Mouse (Mus musculus) E14TG2a.4 (cell line): ENCODE results near the gene Gprin1.

Experiments
- H3K27me3 ChIP-seq: 2 replicates; pipeline ENCODE4 v1.6.1; 2014; ENCODE audit warnings: low read length, control low read depth; ENCODE audit not compliant: insufficient read depth
- H3K36me3 ChIP-seq: 2 replicates; pipeline ENCODE4 v1.6.1; 2014; ENCODE audit warnings: low read length, control low read depth; ENCODE audit not compliant: insufficient read depth
- H3K4me1 ChIP-seq: replicated peaks from 2 replicates; pipeline ENCODE4 v1.6.1; 2014; ENCODE audit warnings: low read depth, low read length, control low read depth
- H3K4me3 ChIP-seq: replicated peaks from 2 replicates; pipeline ENCODE4 v1.5.1; 2014; ENCODE audit warnings: mild to moderate bottlenecking, low read length
- H3K9me3 ChIP-seq: 2 replicates; pipeline ENCODE4 v1.6.1; 2014; ENCODE audit warnings: low read length, control low read depth
- CTCF ChIP-seq: conservative IDR thresholded peaks from 2 replicates; pipeline ENCODE4 v1.5.1; 2014; ENCODE audit warnings: low read length
- NANOG ChIP-seq: IDR thresholded peaks from 2 replicates; pipeline ENCODE4 v1.6.1; 2014; ENCODE audit warnings: borderline replicate concordance, low read length, mixed read lengths
- POU5F1 ChIP-seq: IDR thresholded peaks from 2 replicates; pipeline ENCODE4 v1.6.1; 2014; ENCODE audit warnings: low read length, borderline replicate concordance

Gprin1 gene

DNA sequence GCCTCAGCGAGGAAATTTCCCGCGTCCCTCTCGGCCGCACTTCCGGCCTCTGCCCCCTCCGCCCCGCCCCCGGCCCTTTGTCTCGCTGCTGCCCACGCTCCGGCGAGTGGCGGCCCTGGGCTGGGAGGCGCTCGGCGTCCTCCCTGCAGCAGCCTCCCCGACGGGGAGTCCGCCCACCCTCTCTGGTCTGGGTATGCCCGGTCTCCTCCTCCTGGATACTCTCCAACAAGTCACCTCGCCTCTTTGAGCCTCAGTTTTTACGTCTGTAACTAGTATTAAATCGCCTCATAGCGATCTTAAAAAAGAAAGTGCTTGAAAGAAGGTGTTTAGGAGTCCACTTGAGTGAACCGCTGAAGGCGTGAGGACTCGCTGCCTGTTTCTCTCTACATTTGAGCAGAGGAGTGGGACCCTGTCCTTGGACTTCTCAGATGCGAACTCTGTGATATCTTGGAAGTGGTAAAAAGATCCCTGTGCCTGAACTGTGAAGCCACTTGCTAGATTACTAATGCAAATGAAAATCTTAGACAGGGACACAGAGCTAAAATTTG, at the start of gene Gprin1:
TSS of gene Gprin1 (minus strand) at position 11 of the 548 bp plus-strand sequence.
- TF ChIP-seq CTCF (no peak), POU5F1 (no peak), NANOG (no peak)
- Histone ChIP-seq H3K4me3 (peak within 1 kb of the TSS; percentile 87), H3K4me1 (peaks cover 13% of the 10 kb centered on the region), H3K27me3 (peaks cover 85% of the 10 kb centered on the region), H3K36me3 (no peaks in the 10 kb centered on the region), H3K9me3 (no peaks in the 10 kb centered on the region)

DNA sequence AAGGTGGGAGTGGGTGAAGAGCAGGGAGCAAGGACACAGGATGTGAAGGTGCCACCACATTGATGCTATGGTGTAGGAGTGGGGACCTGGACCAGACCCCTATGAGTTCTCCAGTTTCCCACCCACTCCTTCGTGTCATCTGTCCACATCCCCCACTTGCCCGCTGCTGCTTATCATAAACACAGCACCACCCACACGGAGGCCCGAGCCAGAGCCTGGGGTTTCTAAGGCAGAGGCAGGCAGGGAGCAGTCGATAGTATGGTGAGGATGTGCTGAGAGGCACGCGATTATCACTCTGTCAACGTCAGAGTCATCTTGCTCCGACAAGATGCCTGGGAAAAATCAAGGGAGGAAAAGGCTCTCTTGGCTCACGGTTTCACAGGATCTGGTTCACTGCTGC, 49.1 kb upstream of the Gprin1 start:
- Histone ChIP-seq H3K9me3 (no peaks in the 10 kb centered on the region), H3K27me3 (peaks cover 26% of the 10 kb centered on the region; the same call in 1 of the 2 replicates), H3K36me3 (peaks cover 10% of the 10 kb centered on the region), H3K4me1 (peaks cover 30% of the 10 kb centered on the region), H3K4me3 (no peak overlapping the region)
- TF ChIP-seq POU5F1: no peak

DNA sequence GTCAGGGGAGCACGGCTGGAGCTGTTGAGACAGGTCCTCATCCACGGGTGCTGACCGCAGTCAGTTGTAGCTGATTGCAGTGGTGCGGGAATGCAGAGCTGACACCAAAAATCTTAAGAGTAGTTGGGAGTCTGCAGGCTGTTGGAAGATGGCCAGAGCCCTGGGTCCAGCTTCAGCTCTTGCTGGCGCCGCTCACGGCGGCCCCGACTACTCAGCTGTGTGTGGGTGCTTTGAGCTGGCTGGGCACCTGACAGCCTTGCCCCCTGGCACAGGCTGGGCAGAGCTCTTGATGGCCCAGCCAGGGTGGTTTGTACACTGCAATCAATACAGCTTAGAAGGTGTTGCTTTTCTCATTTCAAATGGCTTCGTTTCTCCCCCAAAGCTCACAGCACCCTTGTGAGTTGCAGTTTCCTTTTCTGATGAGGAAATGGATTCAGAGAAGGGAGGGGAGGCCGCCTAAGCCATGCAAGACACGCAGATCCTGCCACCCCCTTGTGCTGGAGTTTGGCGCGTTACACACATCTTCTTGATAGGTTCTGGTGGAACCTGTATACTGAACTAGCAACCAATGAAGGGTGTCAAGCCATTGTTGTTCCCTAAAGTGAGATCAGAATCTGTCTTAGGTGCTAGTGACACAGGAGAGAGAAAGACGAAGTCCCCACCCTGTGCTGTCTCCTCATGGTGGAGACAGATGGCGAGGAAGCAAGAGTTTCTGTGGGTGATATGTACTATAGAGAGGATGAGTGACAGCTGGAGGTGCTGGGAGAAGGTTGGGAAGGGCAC, 48.4 kb upstream of the Gprin1 start:
- Histone ChIP-seq H3K9me3 (no peaks in the 10 kb centered on the region), H3K36me3 (peaks cover 10% of the 10 kb centered on the region), H3K4me1 (peaks cover 35% of the 10 kb centered on the region), H3K27me3 (peaks cover 26% of the 10 kb centered on the region; the same call in 1 of the 2 replicates), H3K4me3 (no peak overlapping the region)
- TF ChIP-seq NANOG (no peak), CTCF (no peak), POU5F1 (no peak)

DNA sequence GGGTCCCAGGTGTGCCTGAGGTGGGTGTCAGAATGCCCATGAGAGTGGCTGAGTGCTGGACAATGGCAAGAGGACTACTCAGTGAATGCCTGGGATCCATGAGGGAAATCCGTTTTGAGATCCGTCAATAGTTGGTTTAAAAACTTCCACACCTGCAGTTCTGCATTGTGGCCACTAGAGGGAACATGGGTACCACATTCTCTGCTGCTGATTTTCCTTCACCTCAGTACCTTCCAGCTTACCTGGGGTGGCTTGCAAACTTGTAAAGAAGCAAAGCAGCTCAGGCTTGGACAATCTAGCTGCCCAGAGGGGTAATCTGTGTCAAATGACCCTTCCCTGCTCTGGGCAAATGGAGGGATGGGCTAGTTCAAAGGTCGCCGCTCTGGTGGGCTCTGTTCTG, 47.7 kb upstream of the Gprin1 start:
- peaks cover 23% of the 10 kb centered on the region; the same call in 1 of the 2 replicates for H3K27me3 ChIP-seq
- no peak overlapping the region for H3K4me3 ChIP-seq
- peak; percentile 99 for TF ChIP-seq CTCF
- TF ChIP-seq NANOG: no peak

DNA sequence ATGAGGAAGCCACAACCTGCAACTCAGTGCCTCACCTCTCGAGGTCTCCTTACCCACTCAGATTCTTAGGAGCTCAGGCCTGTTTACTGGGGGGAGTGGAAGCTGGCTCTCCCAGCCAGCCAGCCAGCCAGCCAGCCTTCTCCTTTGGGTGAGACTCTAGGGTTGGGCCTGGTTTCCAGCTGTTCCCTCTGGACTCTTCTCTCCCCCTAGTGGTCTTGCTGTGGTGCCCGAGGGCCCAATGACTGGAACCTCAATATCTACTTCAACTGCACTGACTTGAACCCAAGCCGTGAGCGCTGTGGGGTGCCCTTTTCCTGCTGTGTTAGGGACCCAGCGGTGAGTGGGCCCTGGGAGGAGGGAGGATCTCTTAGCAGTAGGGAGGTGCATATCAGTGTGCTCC, 45.2 kb upstream of the Gprin1 start:
- H3K9me3 ChIP-seq: no peaks in the 10 kb centered on the region

More for the DNA sequence above, 47.7 kb upstream of the Gprin1 start:
- peaks cover 41% of the 10 kb centered on the region for H3K4me1 ChIP-seq
- H3K9me3 ChIP-seq: no peaks in the 10 kb centered on the region
- H3K36me3 ChIP-seq: peaks cover 10% of the 10 kb centered on the region

DNA sequence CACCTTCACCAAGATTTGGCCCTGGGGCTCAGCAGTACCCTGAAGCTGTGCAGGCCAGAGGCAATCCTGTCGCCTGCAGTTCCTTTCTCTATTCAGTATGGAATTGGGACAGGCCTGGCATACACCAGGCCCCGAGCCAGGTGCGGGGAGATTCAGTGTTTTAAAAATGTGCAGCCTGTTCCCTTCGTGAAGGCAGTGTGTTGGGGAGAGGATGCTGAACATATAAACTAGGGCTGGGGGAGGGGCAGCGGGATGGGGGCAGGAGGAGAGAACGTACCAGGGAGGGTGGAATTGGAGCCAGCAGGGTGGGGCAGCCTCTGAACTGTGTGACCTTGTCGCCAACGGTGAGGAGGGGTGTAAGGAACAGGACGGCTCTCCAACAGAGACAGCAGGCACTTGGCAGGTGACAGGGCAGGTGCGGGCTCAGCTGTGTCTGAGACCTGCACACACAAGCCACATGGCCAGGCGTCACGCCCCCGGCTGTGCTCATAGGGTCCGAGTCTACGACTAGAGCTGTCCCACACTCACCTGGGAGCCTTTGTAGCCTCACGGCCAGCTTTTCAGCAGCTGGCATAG, 44.4 kb upstream of the Gprin1 start:
- H3K4me1 ChIP-seq: peaks cover 65% of the 10 kb centered on the region
- peaks cover 23% of the 10 kb centered on the region for H3K27me3 ChIP-seq
- no peaks in the 10 kb centered on the region for H3K9me3 ChIP-seq
- no peak for TF ChIP-seq NANOG
- no peak for TF ChIP-seq POU5F1
- no peak for TF ChIP-seq CTCF
- peaks cover 10% of the 10 kb centered on the region for H3K36me3 ChIP-seq
- H3K4me3 ChIP-seq: peak overlapping the region; percentile 20; the same call in 1 of the 2 replicates

More for the DNA sequence above, 45.2 kb upstream of the Gprin1 start:
- peaks cover 23% of the 10 kb centered on the region for H3K27me3 ChIP-seq
- H3K4me1 ChIP-seq: peaks cover 66% of the 10 kb centered on the region
- peak; percentile 27 for TF ChIP-seq CTCF
- no peak for TF ChIP-seq POU5F1
- no peak overlapping the region for H3K4me3 ChIP-seq
- peaks cover 10% of the 10 kb centered on the region for H3K36me3 ChIP-seq

DNA sequence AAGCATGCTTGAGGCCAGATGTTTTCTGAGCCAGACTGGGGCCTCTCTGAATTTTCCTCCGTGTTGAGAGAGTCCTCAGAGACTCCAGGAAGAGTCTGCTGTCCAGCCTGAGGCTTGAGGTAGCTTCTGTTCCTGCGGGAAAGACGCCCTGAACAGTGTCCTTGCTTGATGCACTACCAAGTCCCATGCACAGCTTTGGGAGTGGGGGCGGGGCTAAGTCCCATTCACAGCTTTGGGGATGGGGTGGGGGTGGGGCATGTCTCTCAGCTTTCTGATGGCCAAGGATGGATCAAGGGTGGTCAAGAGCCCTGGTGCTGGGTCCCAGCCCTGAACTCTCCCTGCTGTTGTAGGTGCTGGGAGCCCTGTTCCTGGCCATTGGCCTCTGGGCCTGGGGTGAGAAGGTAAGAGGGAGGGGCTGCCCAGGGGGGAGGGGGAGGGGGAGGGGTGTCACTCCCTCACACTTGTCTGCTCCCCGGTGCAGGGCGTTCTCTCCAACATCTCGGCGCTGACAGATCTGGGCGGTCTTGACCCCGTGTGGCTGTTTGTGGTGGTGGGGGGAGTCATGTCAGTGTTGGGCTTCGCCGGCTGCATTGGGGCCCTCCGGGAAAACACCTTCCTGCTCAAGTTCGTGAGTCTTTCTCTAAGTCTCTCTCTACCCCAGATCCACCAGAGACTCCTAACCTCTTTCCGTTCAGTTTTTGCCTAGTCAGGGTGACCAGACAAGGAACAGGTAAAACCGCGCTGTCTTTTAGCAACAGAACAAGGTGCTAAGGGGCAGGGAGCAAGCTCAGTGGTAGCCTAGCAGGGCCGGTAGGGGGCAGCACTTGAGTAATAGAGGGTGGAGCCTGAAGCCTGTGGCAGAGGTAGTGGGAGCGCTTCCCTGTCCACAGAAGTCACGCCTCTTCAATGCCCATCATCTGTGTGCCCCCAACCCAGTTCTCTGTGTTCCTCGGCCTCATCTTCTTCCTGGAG, 42.9 kb upstream of the Gprin1 start:
- Histone ChIP-seq H3K27me3 (peaks cover 19% of the 10 kb centered on the region), H3K4me1 (peaks cover 66% of the 10 kb centered on the region), H3K4me3 (peak overlapping the region; percentile 62), H3K9me3 (no peaks in the 10 kb centered on the region), H3K36me3 (peaks cover 10% of the 10 kb centered on the region)
- TF ChIP-seq POU5F1 (no peak), CTCF (peak; percentile 91), NANOG (no peak)
